Mouse (Mus musculus) heart, embryonic 12.5 days (tissue): ENCODE measurements around the gene Ak2. TPM values are rescaled to one million over a fixed set of nuclear protein-coding genes. Genes with fewer than 3 reads are reported as not detected.

Experiments
- ATAC-seq: fragments of 200-750 bp; cut with Nextera tagmentation; 2 replicates; pipeline ENCODE4 v1.8.0; 2017; ENCODE audit warnings: moderate TSS enrichment, moderate library complexity; ENCODE audit not compliant: insufficient number of reproducible peaks, low FRiP score
- H3K27ac ChIP-seq: fragments of 300-500 bp; sonication (generic); 2 replicates; pipeline ENCODE4 v1.5.1; 2016; ENCODE audit warnings: mild to moderate bottlenecking, moderate library complexity; ENCODE audit not compliant: poor library complexity, severe bottlenecking
- H3K27me3 ChIP-seq: fragments of 300-500 bp; sonication (generic); replicated peaks from 2 replicates; pipeline ENCODE4 v1.6.1; 2016; ENCODE audit warnings: mild to moderate bottlenecking, moderate library complexity
- H3K36me3 ChIP-seq: fragments of 300-500 bp; sonication (generic); 2 replicates; pipeline ENCODE4 v1.6.1; 2016; ENCODE audit warnings: mild to moderate bottlenecking, moderate library complexity
- H3K4me1 ChIP-seq: fragments of 300-500 bp; sonication (generic); replicated peaks from 2 replicates; pipeline ENCODE4 v1.6.1; 2016; ENCODE audit warnings: mild to moderate bottlenecking
- H3K4me2 ChIP-seq: fragments of 300-500 bp; sonication (generic); 2 replicates; pipeline ENCODE4 v1.6.1; 2016; ENCODE audit warnings: mild to moderate bottlenecking, moderate library complexity
- H3K4me3 ChIP-seq: fragments of 300-500 bp; sonication (generic); 2 replicates; pipeline ENCODE4 v1.5.1; 2016; ENCODE audit warnings: mild to moderate bottlenecking
- H3K9ac ChIP-seq: fragments of 300-500 bp; sonication (generic); 2 replicates; pipeline ENCODE4 v1.6.1; 2016; ENCODE audit warnings: mild to moderate bottlenecking, moderate library complexity
- H3K9me3 ChIP-seq: fragments of 300-500 bp; sonication (generic); replicated peaks from 2 replicates; pipeline ENCODE4 v1.6.1; 2016; ENCODE audit warnings: mild to moderate bottlenecking, moderate library complexity
- WGBS: fragments of 180-500 bp; shearing (Covaris S2); methylation state at CpG from one replicate; pipeline ENCODE4 v1.1.7; 2016; 5-methylcytosine and 5-hydroxymethylcytosine counted together
- polyA plus RNA-seq: library from polyadenylated mRNA; unstranded; fragments of >200 nt; fragmentation: Nextera tagmentation; extraction: Ambion mirVana; gene quantifications from 2 replicates; pipeline ENCODE4 v1.2.1, GENCODE M21; 2016

Ak2 gene
- polyA plus RNA-seq, 1 experiment from 2014 or later, result 167 TPM

DNA sequence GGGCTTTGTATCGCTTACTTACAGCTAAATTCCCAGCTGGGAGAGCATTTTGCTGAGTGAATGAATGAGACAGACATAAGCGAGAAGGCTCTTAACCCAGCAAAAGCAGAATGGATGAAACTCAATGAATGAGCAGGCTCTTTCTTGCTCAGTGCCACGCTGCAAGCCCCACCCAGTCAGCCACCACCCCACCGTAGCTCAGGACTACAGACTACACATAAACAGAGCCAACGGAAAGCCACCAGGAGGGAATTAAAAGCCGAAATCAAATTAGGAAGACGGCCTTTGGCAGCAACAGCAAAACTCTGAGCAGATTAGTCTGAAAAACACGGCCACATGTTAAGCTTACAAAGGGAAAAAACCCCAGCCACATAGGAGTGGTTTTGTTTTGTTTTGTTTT is 32.9 kb upstream of the Ak2 start:
- no peak overlapping the region for H3K4me2 ChIP-seq
- H3K36me3 ChIP-seq, result no peaks in the 10 kb centered on the region
- no peak for ATAC-seq
- H3K4me1 ChIP-seq, result peaks cover 23% of the 10 kb centered on the region
- no peak overlapping the region for H3K9ac ChIP-seq
- no peak overlapping the region for H3K27ac ChIP-seq
- H3K27me3 ChIP-seq, result peaks cover 46% of the 10 kb centered on the region
- 73% methylated on average over 8 of the region's 8 CpGs for WGBS
- no peak overlapping the region for H3K4me3 ChIP-seq
- no peaks in the 10 kb centered on the region for H3K9me3 ChIP-seq

DNA sequence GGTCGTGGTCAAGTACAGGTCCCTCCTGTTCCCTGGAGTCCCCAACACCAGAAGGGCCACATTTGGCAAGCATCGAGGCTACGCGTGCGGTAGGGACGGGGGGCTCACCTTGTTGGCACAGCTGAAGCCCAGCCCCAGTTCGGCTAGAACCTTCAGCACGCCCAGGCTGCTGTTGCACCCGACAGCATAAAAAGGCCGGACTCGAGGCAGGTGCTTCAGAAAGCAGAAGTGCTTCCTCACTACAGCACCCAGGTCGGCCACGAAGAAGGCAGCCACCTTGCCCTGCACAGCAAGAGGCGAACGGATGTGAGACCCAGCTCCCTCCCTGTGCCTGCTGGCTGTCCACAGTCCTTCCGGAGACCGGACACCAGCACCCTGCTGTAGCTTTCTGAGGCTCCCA is 32.1 kb upstream of the Ak2 start:
- WGBS, result 76% methylated on average over 17 of the region's 17 CpGs
- ATAC-seq, result no peak
- no peaks in the 10 kb centered on the region for H3K9me3 ChIP-seq
- H3K27me3 ChIP-seq, result peaks cover 52% of the 10 kb centered on the region
- no peaks in the 10 kb centered on the region for H3K36me3 ChIP-seq
- H3K9ac ChIP-seq, result no peak overlapping the region
- no peak overlapping the region for H3K27ac ChIP-seq
- H3K4me2 ChIP-seq, result no peak overlapping the region
- H3K4me1 ChIP-seq, result peaks cover 23% of the 10 kb centered on the region
- no peak overlapping the region for H3K4me3 ChIP-seq

DNA sequence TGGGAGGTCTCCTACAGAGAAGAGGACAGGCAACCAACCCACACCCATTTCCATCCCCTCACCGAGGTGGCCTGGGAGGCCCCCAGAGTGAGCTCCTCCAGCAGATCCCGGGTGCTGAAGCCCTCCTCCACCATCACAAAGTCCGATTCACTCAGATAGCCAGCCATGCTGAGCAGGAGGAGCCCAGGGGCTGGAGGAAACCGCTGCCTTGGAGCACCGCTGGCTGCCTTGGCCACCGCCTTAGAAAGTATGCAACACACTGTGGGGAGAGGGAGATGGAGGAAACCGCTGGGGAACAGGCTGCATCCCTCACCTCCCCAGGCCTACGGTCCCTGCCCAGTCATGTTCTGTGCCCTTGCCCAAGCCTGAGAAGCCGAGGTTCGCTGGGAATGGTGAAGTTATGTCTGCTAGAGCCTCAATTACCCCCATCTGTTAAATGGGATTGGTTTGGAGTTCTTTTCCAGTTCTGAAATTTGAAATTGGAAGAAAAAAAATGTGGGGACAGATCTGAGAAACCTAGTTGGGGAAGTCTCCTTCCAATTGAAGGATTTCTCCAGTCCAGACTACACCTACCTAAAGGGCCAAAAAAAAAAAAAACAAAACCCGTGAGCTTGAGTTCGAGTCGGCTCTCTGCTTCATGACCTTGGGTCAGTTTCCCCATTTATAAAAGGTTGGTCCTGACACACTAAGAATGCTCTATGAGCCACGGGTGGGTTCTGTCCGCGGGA is 30.3 kb upstream of the Ak2 start:
- Histone ChIP-seq H3K27me3 (peaks cover 46% of the 10 kb centered on the region), H3K9ac (peak overlapping the region; percentile 84), H3K36me3 (no peaks in the 10 kb centered on the region), H3K9me3 (no peaks in the 10 kb centered on the region), H3K4me2 (peak overlapping the region; percentile 95), H3K4me3 (peak overlapping the region; percentile 65), H3K27ac (no peak overlapping the region), H3K4me1 (peaks cover 23% of the 10 kb centered on the region)
- WGBS, result 8% methylated on average over 16 of the region's 16 CpGs
- ATAC-seq, result no peak

GRCm38 (mm10) chr4:128962029-128962925 is 29.5 kb upstream of the Ak2 start, which contains the start of gene Azin2:
Gene Azin2 (minus strand): TSS chr4:128962442.
- H3K9me3 ChIP-seq, result no peaks in the 10 kb centered on the region
- peak; percentile 93 for ATAC-seq
- H3K9ac ChIP-seq, result peak within 1 kb of the TSS; percentile 84
- H3K4me2 ChIP-seq, result peak within 1 kb of the TSS; percentile 95
- H3K27me3 ChIP-seq, result peaks cover 46% of the 10 kb centered on the region
- H3K4me1 ChIP-seq, result peaks cover 24% of the 10 kb centered on the region
- H3K36me3 ChIP-seq, result no peaks in the 10 kb centered on the region
- H3K4me3 ChIP-seq, result peak within 1 kb of the TSS; percentile 65
- WGBS, result under 1% methylated on average over 71 of the region's 72 CpGs
- H3K27ac ChIP-seq, result no peak within 1 kb of the TSS

- ATAC-seq, result no peak
- H3K4me1 ChIP-seq, result peaks cover 19% of the 10 kb centered on the region
- peak overlapping the region; percentile 95 for H3K4me2 ChIP-seq
- no peaks in the 10 kb centered on the region for H3K9me3 ChIP-seq
- H3K27ac ChIP-seq, result no peak overlapping the region
- no peaks in the 10 kb centered on the region for H3K36me3 ChIP-seq
- WGBS, result 8% methylated on average over 9 of the region's 9 CpGs
- H3K9ac ChIP-seq, result no peak overlapping the region
- peaks cover 46% of the 10 kb centered on the region for H3K27me3 ChIP-seq
- peak overlapping the region; percentile 65 for H3K4me3 ChIP-seq
Observed at GRCm38 (mm10) chr4:128962926-128963290, 28.9 kb upstream of the Ak2 start.

DNA sequence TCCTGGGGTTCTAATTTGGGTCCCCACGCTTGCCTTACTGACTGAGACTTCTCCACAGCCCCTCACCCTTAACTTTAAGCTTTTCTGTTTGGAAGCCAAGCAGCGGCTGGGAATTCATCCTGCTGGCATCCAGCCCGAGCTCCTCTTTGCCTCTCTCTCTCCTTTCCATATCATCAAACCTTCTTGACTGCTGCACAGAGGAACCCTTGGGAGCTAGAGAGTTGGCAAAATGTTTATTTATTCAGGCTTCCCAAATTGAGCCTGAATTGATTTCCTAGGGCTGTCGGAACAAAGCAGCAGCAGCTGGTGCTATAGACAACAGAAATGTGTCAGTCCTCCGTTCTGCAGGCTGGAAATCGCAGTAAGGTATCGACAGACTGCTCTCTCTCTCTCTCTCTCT is 25.0 kb upstream of the Ak2 start:
- Histone ChIP-seq H3K4me3 (no peak overlapping the region), H3K27me3 (peaks cover 23% of the 10 kb centered on the region), H3K36me3 (no peaks in the 10 kb centered on the region), H3K9me3 (no peaks in the 10 kb centered on the region), H3K9ac (no peak overlapping the region), H3K4me2 (no peak overlapping the region), H3K27ac (no peak overlapping the region), H3K4me1 (peaks cover 6% of the 10 kb centered on the region)
- WGBS, result 28% methylated on average over 7 of the region's 7 CpGs
- no peak for ATAC-seq

DNA sequence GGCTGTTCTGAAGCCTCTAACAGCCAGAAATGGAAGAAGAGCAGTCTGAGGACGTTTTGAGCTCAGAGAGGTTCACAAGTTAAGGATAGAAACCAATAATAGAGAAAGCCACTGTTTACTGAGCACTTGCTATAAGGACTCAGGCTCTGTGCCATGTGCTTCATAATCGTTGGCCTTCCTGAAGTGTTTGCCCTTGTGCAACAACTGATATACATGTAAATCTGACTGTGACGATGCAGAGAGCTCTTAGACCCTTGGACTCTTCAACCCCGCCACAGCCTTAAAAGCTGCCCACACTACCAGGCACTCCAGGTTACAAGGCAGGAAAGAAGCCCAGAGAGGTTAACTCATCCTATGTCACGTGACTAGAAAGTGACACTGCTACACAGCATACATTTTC is 22.7 kb upstream of the Ak2 start:
- H3K4me3 ChIP-seq, result no peak overlapping the region
- WGBS, result 65% methylated on average over 5 of the region's 5 CpGs
- H3K9me3 ChIP-seq, result no peaks in the 10 kb centered on the region
- no peaks in the 10 kb centered on the region for H3K36me3 ChIP-seq
- no peak overlapping the region for H3K9ac ChIP-seq
- no peak overlapping the region for H3K4me2 ChIP-seq
- peaks cover 3% of the 10 kb centered on the region for H3K4me1 ChIP-seq
- H3K27me3 ChIP-seq, result peaks cover 14% of the 10 kb centered on the region
- no peak for ATAC-seq
- no peak overlapping the region for H3K27ac ChIP-seq

DNA sequence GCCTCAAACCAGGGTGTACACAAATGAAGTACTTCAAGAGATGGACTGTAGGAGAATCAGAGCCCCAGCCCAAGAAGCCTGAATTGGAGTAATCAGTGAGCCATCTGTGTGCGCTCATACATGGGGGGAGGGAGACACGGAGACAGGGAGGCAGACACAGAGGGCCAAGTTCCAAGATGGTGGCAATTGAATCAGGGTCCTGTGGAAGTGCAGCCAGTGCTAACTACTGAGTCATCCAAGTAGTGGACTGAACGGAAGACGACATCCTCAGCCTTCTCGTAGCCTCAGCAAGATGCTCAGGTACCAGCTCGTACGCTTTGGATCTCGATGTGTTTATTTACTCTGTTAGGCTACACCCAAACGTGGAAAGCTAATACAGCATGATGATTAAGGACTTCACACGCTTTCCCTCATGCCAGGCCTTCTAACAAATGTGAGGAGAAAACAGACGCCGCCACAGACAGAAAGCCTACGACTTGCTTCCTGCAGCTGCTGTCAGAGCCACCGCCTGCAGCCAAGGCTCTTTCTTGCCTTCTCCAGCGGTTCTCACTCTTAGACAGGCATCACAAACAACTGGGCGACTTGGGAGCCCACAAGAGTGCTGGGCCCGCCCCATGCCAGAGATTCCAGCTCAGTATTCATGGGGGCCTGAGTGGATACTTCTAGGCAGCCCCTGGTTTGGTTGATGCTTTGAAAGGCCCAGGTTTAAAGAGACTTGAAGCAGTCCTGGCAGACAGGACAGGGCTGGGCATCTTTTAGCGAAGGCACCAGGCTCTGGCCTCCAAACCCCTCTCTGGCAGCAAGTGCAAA is 21.9 kb upstream of the Ak2 start:
- peaks cover 3% of the 10 kb centered on the region for H3K4me1 ChIP-seq
- ATAC-seq, result no peak
- no peaks in the 10 kb centered on the region for H3K9me3 ChIP-seq
- H3K36me3 ChIP-seq, result no peaks in the 10 kb centered on the region
- no peak overlapping the region for H3K4me3 ChIP-seq
- 65% methylated on average over 18 of the region's 18 CpGs for WGBS
- H3K27ac ChIP-seq, result no peak overlapping the region
- no peak overlapping the region for H3K9ac ChIP-seq
- H3K27me3 ChIP-seq, result peaks cover 7% of the 10 kb centered on the region
- H3K4me2 ChIP-seq, result no peak overlapping the region

DNA sequence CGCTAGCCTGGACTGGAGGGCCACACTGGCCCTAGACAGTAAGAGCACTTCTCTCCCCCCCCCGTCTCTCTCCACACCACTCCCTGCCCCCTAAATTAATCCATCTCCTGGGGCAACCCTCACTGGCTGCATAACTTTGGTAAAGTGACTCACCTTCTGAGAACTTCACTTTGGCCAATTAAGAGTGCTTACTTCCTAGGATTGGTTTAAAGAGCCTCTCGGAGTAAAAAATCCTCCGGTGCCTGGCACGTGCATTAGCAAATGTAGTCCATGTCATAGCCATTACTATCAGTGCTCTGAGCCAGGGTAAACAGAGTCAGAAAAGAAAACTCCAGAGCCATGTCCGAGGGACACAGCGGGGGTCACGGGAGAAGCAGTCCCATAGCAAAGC is 21.3 kb upstream of the Ak2 start:
- Histone ChIP-seq H3K27me3 (peaks cover 4% of the 10 kb centered on the region; the same call in 1 of the 2 replicates), H3K9me3 (no peaks in the 10 kb centered on the region), H3K4me2 (no peak overlapping the region), H3K4me3 (no peak overlapping the region), H3K27ac (no peak overlapping the region), H3K9ac (no peak overlapping the region), H3K36me3 (no peaks in the 10 kb centered on the region), H3K4me1 (peaks cover 3% of the 10 kb centered on the region)
- WGBS, result 66% methylated on average over 7 of the region's 8 CpGs
- no peak for ATAC-seq

DNA sequence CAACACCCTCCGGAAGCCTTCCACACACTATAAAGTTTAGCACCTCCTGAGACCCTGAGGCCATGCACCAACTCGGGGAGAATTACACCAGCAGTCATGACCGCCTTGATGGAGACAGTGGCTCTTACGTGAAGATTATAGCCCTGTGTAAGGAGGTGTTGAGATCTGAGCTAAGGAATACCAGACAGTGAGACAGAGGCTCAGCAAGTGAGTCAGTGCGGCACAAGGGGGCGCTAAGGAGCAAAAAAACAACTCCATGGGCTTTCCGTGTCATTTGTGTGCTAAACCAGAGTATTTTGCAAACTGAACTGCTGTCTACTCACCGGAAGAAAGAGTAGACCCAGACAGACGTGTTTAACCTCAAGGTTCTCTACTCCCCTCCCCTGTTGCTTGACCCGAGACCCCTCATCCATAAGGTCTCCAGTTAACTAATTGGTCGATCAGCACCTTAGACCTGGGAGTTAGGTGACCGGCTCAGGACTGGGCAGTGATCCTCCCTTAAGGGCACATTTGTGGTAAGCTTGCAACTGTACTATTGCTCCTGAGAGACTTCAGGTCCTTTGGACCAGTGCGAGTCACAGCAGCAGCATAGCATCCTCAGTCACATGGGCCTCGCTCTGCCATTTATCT is 20.6 kb upstream of the Ak2 start:
- ATAC-seq, result 0 out of 2 replicates have a peak, but pooled peaks have one; percentile 25
- H3K9me3 ChIP-seq, result no peaks in the 10 kb centered on the region
- no peak overlapping the region for H3K4me2 ChIP-seq
- WGBS, result 41% methylated on average over 14 of the region's 14 CpGs
- no peak overlapping the region for H3K27ac ChIP-seq
- peaks cover 4% of the 10 kb centered on the region; the same call in 1 of the 2 replicates for H3K27me3 ChIP-seq
- H3K9ac ChIP-seq, result no peak overlapping the region
- H3K36me3 ChIP-seq, result no peaks in the 10 kb centered on the region
- H3K4me3 ChIP-seq, result no peak overlapping the region
- H3K4me1 ChIP-seq, result peaks cover 3% of the 10 kb centered on the region
